9 mouse cellular contexts compared by ENCODE assay signal in the genomic region with DNA sequence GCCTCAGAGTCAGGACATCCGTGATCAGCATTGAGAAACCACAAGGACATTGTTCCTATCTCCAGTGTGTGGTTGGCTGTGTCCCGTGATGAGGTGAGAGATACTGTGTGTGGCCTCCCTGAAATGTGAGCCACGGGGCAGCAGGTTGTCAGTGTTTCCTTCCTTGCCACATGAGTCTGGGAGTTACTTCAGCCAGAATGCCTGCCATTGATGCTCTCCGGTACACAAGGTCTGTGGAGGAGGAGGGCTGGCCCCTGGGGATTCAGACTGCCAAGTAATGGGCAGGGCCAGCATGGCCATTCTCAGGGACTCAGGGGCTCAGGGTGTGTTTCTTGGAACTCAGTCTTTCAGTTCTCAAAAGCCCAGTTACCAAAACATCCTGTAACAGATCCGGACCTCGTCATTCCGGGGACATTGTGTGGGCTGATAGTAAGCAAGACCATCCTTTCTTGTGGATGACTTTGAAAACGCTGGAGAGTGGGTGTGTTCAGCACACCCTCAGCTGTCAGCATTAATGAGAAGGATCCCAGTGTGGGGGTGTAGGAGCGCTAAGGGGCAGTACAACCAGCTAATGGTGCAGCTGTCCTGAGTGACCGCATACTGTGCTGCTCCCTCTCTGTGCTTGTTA. TPM values are rescaled to one million over a fixed set of nuclear protein-coding genes. Genes with fewer than 3 reads are reported as not detected.
DNase-seq lines count a peak whose midpoint lies in the region; ATAC-seq and TF ChIP-seq lines count a peak whose summit lies in the region.
"Had no signal": no experiment of that assay in that cellular context is flagged by ENCODE, and none has a peak within 500 bp of the region (broad histone marks: within the 10 kb centered on the region; RNA-seq: fewer than 3 reads in every experiment).

No protein-coding gene starts in this region.

- no peaks in the 10 kb centered on the region for H3K27me3 ChIP-seq in heart, postnatal 0 days (ENCODE audit: control insufficient read depth, insufficient read depth, low read length)
- no peaks in the 10 kb centered on the region for H3K27me3 ChIP-seq in liver, postnatal 0 days (ENCODE audit: insufficient read depth, low read length)

- no peak for TF ChIP-seq CTCF in heart, postnatal 0 days (IDR thresholded peaks at IDR 0.05; ENCODE audit: low read depth)
- no peak for TF ChIP-seq CTCF in liver, postnatal 0 days (IDR thresholded peaks at IDR 0.05; ENCODE audit: low read depth)

- TF ChIP-seq EP300 in heart, postnatal 0 days (IDR thresholded peaks at IDR 0.05; ENCODE audit: low read depth): 0 out of 2 replicates have a peak, but pooled peaks have one; percentile 35
- peak; percentile 52 for TF ChIP-seq EP300 in liver, postnatal 0 days (IDR thresholded peaks at IDR 0.05; ENCODE audit: low read depth)

- no peak overlapping the region for H3K9ac ChIP-seq in heart, postnatal 0 days (replicated peaks; ENCODE audit: low read depth, low read length)
- peak overlapping the region; percentile 26; the same call in 1 of the 2 replicates for H3K9ac ChIP-seq in liver, postnatal 0 days (replicated peaks)

- peak overlapping the region; percentile 22 for H3K4me2 ChIP-seq in heart, postnatal 0 days (ENCODE audit: low read depth, low read length)
- H3K4me2 ChIP-seq in liver, postnatal 0 days (ENCODE audit: low read depth, low read length): peak overlapping the region; percentile 83

- intact Hi-C loops in left cerebral cortex, postnatal 36 days (cut with DNase I): loop anchor here (10.0 kb wide), 1 partner anchor 169 kb away; the partner anchor contains the start of gene Adarb1

- peak; percentile 18 for ATAC-seq in heart, postnatal 0 days (ENCODE audit: insufficient read depth, low read depth)
- peak; percentile 3; the same call in 1 of the 2 replicates for ATAC-seq in liver, postnatal 0 days

- H3K4me1 ChIP-seq in heart, postnatal 0 days (ENCODE audit: control insufficient read depth, insufficient read depth): peaks cover 33% of the 10 kb centered on the region
- H3K4me1 ChIP-seq in liver, postnatal 0 days (ENCODE audit: insufficient read depth): peaks cover 57% of the 10 kb centered on the region

- WGBS in heart, postnatal 0 days: 41% methylated on average over 10 of the region's 10 CpGs
- WGBS in liver, postnatal 0 days (ENCODE audit: insufficient replicate concordance): 37% methylated on average over 10 of the region's 10 CpGs

- peak overlapping the region; percentile 43 for H3K27ac ChIP-seq in heart, postnatal 0 days (ENCODE audit: low read depth)
- H3K27ac ChIP-seq in liver, postnatal 0 days (ENCODE audit: low read depth): peak overlapping the region; percentile 99; the same call in 1 of the 2 replicates

- no peaks in the 10 kb centered on the region for H3K9me3 ChIP-seq in heart, postnatal 0 days (replicated peaks; ENCODE audit: control insufficient read depth, low read length)
- no peaks in the 10 kb centered on the region for H3K9me3 ChIP-seq in liver, postnatal 0 days (ENCODE audit: low read length)

- DNase-seq in adrenal gland, adult 2 months: peak; percentile 56
- no peak for DNase-seq in adrenal gland, adult 8-10 months
- peak; percentile 48 for DNase-seq in NIH3T3 (ENCODE audit: low read depth)
- DNase-seq in heart, postnatal 0 days (ENCODE audit: low spot score): peak; percentile 64
- peak; percentile 34 for DNase-seq in liver, postnatal 0 days
- DNase-seq in cerebellum, adult 9-10 months: no peak
- DNase-seq in layer of hippocampus, postnatal 25 days (ENCODE audit: extremely low spot score in 1 of 2, low spot score in 1 of 2): no peak
- DNase-seq in left cerebral cortex, postnatal 36 days (ENCODE audit: low spot score in 2 of 2): no peak

- H3K36me3 ChIP-seq in heart, postnatal 0 days (replicated peaks; ENCODE audit: control insufficient read depth, insufficient read depth, low read length): peaks cover 13% of the 10 kb centered on the region
- peaks cover 10% of the 10 kb centered on the region for H3K36me3 ChIP-seq in liver, postnatal 0 days (replicated peaks; ENCODE audit: insufficient read depth, low read length)

- no peak overlapping the region; the same call in 1 of the 2 replicates for H3K4me3 ChIP-seq in heart, postnatal 0 days (ENCODE audit: low read depth, low read length)
- H3K4me3 ChIP-seq in liver, postnatal 0 days (ENCODE audit: low read depth, low read length): peak overlapping the region; percentile 19; the same call in 1 of the 2 replicates

RNA-seq across cellular contexts. Expression of gene Pttg1ip, which starts 2.4 kb away (rescaled TPM):
- total RNA-seq in adrenal gland, adult 2 months (2021): 100 to 1,000 TPM; 174 to 202 TPM
- 127 and 165 TPM in 2 replicates for polyA plus RNA-seq in adrenal gland, adult 2 months (2012; rRNA removed)
- 100 to 1,000 TPM; 207 to 236 (median 225) TPM for total RNA-seq in adrenal gland, adult 8-10 months (2022)
- total RNA-seq in heart, postnatal 0 days (2014; rRNA removed; ENCODE audit: low replicate concordance): 117 and 163 TPM in 2 replicates
- polyA plus RNA-seq in heart, postnatal 0 days (2015; fragmentation: Nextera tagmentation; extraction: Ambion mirVana): 117 and 119 TPM in 2 replicates
- 126 and 129 TPM in 2 replicates for polyA plus RNA-seq in liver, postnatal 0 days (2015; fragmentation: Nextera tagmentation; extraction: Ambion mirVana)
- total RNA-seq in layer of hippocampus, postnatal 25 days (2021): 10 to 100 TPM; 68.2 to 69.4 TPM
- 10 to 100 TPM; 71.2 to 88.3 TPM for total RNA-seq in left cerebral cortex, postnatal 36 days (2021)

RNA-seq across cellular contexts. Expression of gene Sumo3, which starts 22.0 kb away (rescaled TPM):
- total RNA-seq in adrenal gland, adult 2 months (2021): 100 to 1,000 TPM in 1 of 2 experiments, 10 to 100 TPM in 1; 97.7 to 104 TPM
- 83.8 and 91.1 TPM in 2 replicates for polyA plus RNA-seq in adrenal gland, adult 2 months (2012; rRNA removed)
- 100 to 1,000 TPM in 3 of 4 experiments, 10 to 100 TPM in 1; 98.9 to 125 (median 115) TPM for total RNA-seq in adrenal gland, adult 8-10 months (2022)
- total RNA-seq in heart, postnatal 0 days (2014; rRNA removed; ENCODE audit: low replicate concordance): 112 and 128 TPM in 2 replicates
- 121 and 128 TPM in 2 replicates for polyA plus RNA-seq in heart, postnatal 0 days (2015; fragmentation: Nextera tagmentation; extraction: Ambion mirVana)
- 105 and 111 TPM in 2 replicates for polyA plus RNA-seq in liver, postnatal 0 days (2015; fragmentation: Nextera tagmentation; extraction: Ambion mirVana)
- total RNA-seq in layer of hippocampus, postnatal 25 days (2021): 100 to 1,000 TPM; 116 to 128 TPM
- total RNA-seq in left cerebral cortex, postnatal 36 days (2021): 100 to 1,000 TPM; 140 to 168 TPM

RNA-seq across cellular contexts. Expression of gene Gm49325, which starts 22.1 kb away (rescaled TPM):
- 10 to 100 TPM; 27.5 to 28.5 TPM for total RNA-seq in adrenal gland, adult 2 months (2021)
- not detected in 2 replicates for polyA plus RNA-seq in adrenal gland, adult 2 months (2012; rRNA removed)
- 10 to 100 TPM; 15.2 to 24.8 (median 18.1) TPM for total RNA-seq in adrenal gland, adult 8-10 months (2022)
- not detected in 2 replicates for total RNA-seq in heart, postnatal 0 days (2014; rRNA removed; ENCODE audit: low replicate concordance)
- 6.8 and 13.7 TPM in 2 replicates for polyA plus RNA-seq in heart, postnatal 0 days (2015; fragmentation: Nextera tagmentation; extraction: Ambion mirVana)
- 8.4 and 13.3 TPM in 2 replicates for polyA plus RNA-seq in liver, postnatal 0 days (2015; fragmentation: Nextera tagmentation; extraction: Ambion mirVana)
- total RNA-seq in layer of hippocampus, postnatal 25 days (2021): 10 to 100 TPM; 29.0 to 29.8 TPM
- total RNA-seq in left cerebral cortex, postnatal 36 days (2021): 10 to 100 TPM in 1 of 2 experiments, 1 to 10 TPM in 1; 9.8 to 18.2 TPM
- polyA plus RNA-seq: heart, embryonic 14.5 days had no signal

RNA-seq across cellular contexts. Expression of gene Ube2g2, which starts 38.2 kb away (rescaled TPM):
- 10 to 100 TPM; 50.0 to 55.0 TPM for total RNA-seq in adrenal gland, adult 2 months (2021)
- 27.9 and 37.4 TPM in 2 replicates for polyA plus RNA-seq in adrenal gland, adult 2 months (2012; rRNA removed)
- 10 to 100 TPM; 46.0 to 63.0 (median 53.7) TPM for total RNA-seq in adrenal gland, adult 8-10 months (2022)
- total RNA-seq in heart, postnatal 0 days (2014; rRNA removed; ENCODE audit: low replicate concordance): 54.1 and 56.4 TPM in 2 replicates
- polyA plus RNA-seq in heart, postnatal 0 days (2015; fragmentation: Nextera tagmentation; extraction: Ambion mirVana): 69.7 and 71.8 TPM in 2 replicates
- polyA plus RNA-seq in liver, postnatal 0 days (2015; fragmentation: Nextera tagmentation; extraction: Ambion mirVana): 37.4 and 40.4 TPM in 2 replicates
- total RNA-seq in layer of hippocampus, postnatal 25 days (2021): 10 to 100 TPM; 69.8 to 88.4 TPM
- 10 to 100 TPM; 46.2 to 46.4 TPM for total RNA-seq in left cerebral cortex, postnatal 36 days (2021)

RNA-seq across cellular contexts. Expression of gene Itgb2, which starts 53.9 kb away (rescaled TPM):
- 1 to 10 TPM; 9.5 to 9.8 TPM for total RNA-seq in adrenal gland, adult 2 months (2021)
- 5.1 and 7.4 TPM in 2 replicates for polyA plus RNA-seq in adrenal gland, adult 2 months (2012; rRNA removed)
- total RNA-seq in adrenal gland, adult 8-10 months (2022): 10 to 100 TPM in 3 of 4 experiments, 1 to 10 TPM in 1; 8.6 to 16.8 (median 13.5) TPM
- total RNA-seq in heart, postnatal 0 days (2014; rRNA removed; ENCODE audit: low replicate concordance): 0.69 and 12.2 TPM in 2 replicates
- polyA plus RNA-seq in heart, postnatal 0 days (2015; fragmentation: Nextera tagmentation; extraction: Ambion mirVana): 1.4 and 1.5 TPM in 2 replicates
- 18.7 and 23.1 TPM in 2 replicates for polyA plus RNA-seq in liver, postnatal 0 days (2015; fragmentation: Nextera tagmentation; extraction: Ambion mirVana)
- 1 to 10 TPM; 3.4 to 4.1 TPM for total RNA-seq in layer of hippocampus, postnatal 25 days (2021)
- total RNA-seq in left cerebral cortex, postnatal 36 days (2021): 1 to 10 TPM; 2.9 to 3.4 TPM

Comparison
In these comparisons a context has a peak if more than half of its experiments do, and no peak if none do; other contexts are left out.
1. DNase-seq: peak in adrenal gland, adult 2 months (single experiment), NIH3T3 (single experiment), heart, postnatal 0 days (single experiment) and liver, postnatal 0 days (single experiment); none in adrenal gland, adult 8-10 months (single experiment), cerebellum, adult 9-10 months (single experiment), layer of hippocampus, postnatal 25 days (0 of 2) and left cerebral cortex, postnatal 36 days (0 of 2).
2. RNA of gene Gm49325, which starts 22.1 kb away (total RNA-seq): 29.0 to 29.8 TPM in layer of hippocampus, postnatal 25 days, 27.5 to 28.5 TPM in adrenal gland, adult 2 months, 15.2 to 24.8 TPM in adrenal gland, adult 8-10 months and 9.8 to 18.2 TPM in left cerebral cortex, postnatal 36 days; not detected in heart, postnatal 0 days; every median in the first group is over 10 times any median in the second.